Mouse (Mus musculus) heart, adult 2 months (tissue): ENCODE measurements around the gene Depdc1b. TPM values are rescaled to one million over a fixed set of nuclear protein-coding genes. Genes with fewer than 3 reads are reported as not detected.

Experiments
- DNase-seq, 2 experiments: peaks; one replicate each; pipeline ENCODE4 v3.0.0; 2021
- H3K27ac ChIP-seq: fragments of 200-600 bp; 2 replicates; pipeline ENCODE4 v1.8.1; 2022
- H3K27me3 ChIP-seq: fragments of 200-500 bp; 2 replicates; pipeline ENCODE4 v1.6.1; 2012; ENCODE audit warnings: mild to moderate bottlenecking, low read length, inconsistent platforms, mixed read lengths; ENCODE audit not compliant: control insufficient read depth, insufficient read depth
- H3K36me3 ChIP-seq: fragments of 200-500 bp; 2 replicates; pipeline ENCODE4 v1.6.1; 2012; ENCODE audit warnings: low read length, inconsistent platforms; ENCODE audit not compliant: control insufficient read depth, insufficient read depth
- H3K4me1 ChIP-seq: fragments of 200-500 bp; 2 replicates; pipeline ENCODE4 v1.6.1; 2011; ENCODE audit warnings: low read length; ENCODE audit not compliant: control insufficient read depth, insufficient read depth
- H3K4me3 ChIP-seq: fragments of 200-600 bp; 2 replicates; pipeline ENCODE4 v1.8.1; 2022
- H3K79me2 ChIP-seq: fragments of 200-500 bp; replicated peaks from 2 replicates; pipeline ENCODE4 v1.6.1; 2012; ENCODE audit warnings: mild to moderate bottlenecking, inconsistent platforms, low read length, moderate library complexity, mixed read lengths; ENCODE audit not compliant: control insufficient read depth, insufficient read depth
- H3K9ac ChIP-seq: fragments of 200-500 bp; 2 replicates; pipeline ENCODE4 v1.6.1; 2012; ENCODE audit warnings: low read depth, mild to moderate bottlenecking, control low read depth, inconsistent platforms, low read length, mixed read lengths
- CTCF ChIP-seq: fragments of 200-600 bp; IDR thresholded peaks from 2 replicates; pipeline ENCODE4 v1.8.1; 2022; ENCODE audit warnings: antibody characterized with exemption, mild to moderate bottlenecking, moderate library complexity
- EP300 ChIP-seq: fragments of 200-500 bp; IDR thresholded peaks from 2 replicates; pipeline ENCODE4 v1.6.1; 2011; ENCODE audit warnings: low read depth, low read length, control low read depth; ENCODE audit not compliant: insufficient read depth
- POLR2A ChIP-seq: fragments of 200-500 bp; IDR thresholded peaks from 2 replicates; pipeline ENCODE4 v1.6.1; 2011; ENCODE audit warnings: mild to moderate bottlenecking, low read depth, low read length, control low read depth; ENCODE audit not compliant: insufficient read depth
- WGBS: fragments of 180-500 bp; shearing (Covaris S2); methylation state at CpG from one replicate; pipeline ENCODE4 v1.1.7; 2018; 5-methylcytosine and 5-hydroxymethylcytosine counted together
- intact Hi-C: fragments of 180-260 bp; cut with DNase I; formaldehyde crosslinking; loops from one replicate; pipeline ENCODE4 v1.15.1; 2025
- long read RNA-seq: library from polyadenylated mRNA; stranded (forward); transcript quantifications from one replicate; pipeline ENCODE4 v2.0.0, GENCODE M21; 2021
- polyA plus RNA-seq: library from polyadenylated mRNA; depleted of rRNA; stranded (reverse); fragments of >200 nt; gene quantifications from 2 replicates; pipeline ENCODE4 v1.2.3, GENCODE M21; 2012; rRNA removed
- total RNA-seq, 2 experiments: library from RNA; stranded (reverse); gene quantifications; 2 replicates each; pipeline ENCODE4 v1.2.3; 2021

Depdc1b gene
- total RNA-seq (under 1 TPM; 0.34 to 0.36 TPM), polyA plus RNA-seq (0.14 and 0.26 TPM in 2 replicates)
- long read RNA-seq = 0 reads

DNA sequence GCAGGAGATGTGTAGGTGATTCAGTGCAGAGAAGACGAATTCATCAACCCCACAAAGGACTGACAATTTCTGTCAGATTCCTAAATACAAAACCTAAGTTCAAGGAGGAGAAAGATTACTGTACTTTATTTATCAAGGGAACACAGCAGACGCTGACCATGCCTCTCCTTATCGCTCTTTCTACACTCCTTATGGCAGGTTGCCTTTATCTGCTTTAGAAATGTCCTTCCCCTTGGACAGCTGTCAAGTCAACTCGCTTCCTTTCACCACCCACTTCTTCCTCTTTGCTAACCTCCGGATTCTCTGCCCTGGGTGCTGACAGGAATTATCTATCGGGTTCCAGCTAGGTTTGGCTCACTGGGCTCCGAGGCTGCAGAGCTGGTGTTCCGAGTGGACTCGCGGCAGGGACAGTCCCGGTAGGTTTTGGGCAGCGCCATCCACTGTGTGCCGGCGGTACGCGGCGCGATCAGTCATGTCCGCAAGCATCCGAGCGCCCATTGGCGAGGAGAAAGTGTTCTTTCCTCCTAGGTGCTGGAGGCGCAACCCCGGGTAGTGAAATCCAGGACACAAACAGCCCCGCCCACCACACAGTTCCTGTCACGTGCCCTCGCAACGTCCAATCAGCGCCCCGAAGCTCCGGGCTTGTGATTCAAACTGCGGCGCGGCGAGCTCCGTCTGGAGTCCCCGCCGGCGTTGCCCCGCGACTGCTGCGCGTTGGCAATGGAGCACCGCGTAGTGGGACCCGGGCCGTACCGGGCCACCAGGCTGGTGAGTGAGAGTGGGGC is at the start of gene Depdc1b:
Gene Depdc1b, plus strand, starts transcription at position 631 of the 785 bp plus-strand sequence.
- peak within 1 kb of the TSS; percentile 78 for H3K4me3 ChIP-seq
- H3K36me3 ChIP-seq = no peaks in the 10 kb centered on the region
- peak within 1 kb of the TSS; percentile 63 for H3K9ac ChIP-seq
- 0 out of 2 replicates have a peak, but pooled peaks cover 2% of the 10 kb centered on the region for H3K27me3 ChIP-seq
- peak; percentile 96 for DNase-seq
- intact Hi-C loops = loop anchor here (10.0 kb wide), 1 partner anchor 271 kb away; the partner anchor contains the start of gene Smim15
- WGBS = under 1% methylated on average over 48 of the region's 48 CpGs
- peak; percentile 24; the same call in 1 of the 2 replicates for TF ChIP-seq POLR2A
- TF ChIP-seq EP300 = peak; percentile 9; the same call in 1 of the 2 replicates
- peak; percentile 71 for TF ChIP-seq CTCF
- peak within 1 kb of the TSS; percentile 86 for H3K27ac ChIP-seq
- H3K4me1 ChIP-seq = peaks cover 3% of the 10 kb centered on the region
- H3K79me2 ChIP-seq = no peaks in the 10 kb centered on the region

DNA sequence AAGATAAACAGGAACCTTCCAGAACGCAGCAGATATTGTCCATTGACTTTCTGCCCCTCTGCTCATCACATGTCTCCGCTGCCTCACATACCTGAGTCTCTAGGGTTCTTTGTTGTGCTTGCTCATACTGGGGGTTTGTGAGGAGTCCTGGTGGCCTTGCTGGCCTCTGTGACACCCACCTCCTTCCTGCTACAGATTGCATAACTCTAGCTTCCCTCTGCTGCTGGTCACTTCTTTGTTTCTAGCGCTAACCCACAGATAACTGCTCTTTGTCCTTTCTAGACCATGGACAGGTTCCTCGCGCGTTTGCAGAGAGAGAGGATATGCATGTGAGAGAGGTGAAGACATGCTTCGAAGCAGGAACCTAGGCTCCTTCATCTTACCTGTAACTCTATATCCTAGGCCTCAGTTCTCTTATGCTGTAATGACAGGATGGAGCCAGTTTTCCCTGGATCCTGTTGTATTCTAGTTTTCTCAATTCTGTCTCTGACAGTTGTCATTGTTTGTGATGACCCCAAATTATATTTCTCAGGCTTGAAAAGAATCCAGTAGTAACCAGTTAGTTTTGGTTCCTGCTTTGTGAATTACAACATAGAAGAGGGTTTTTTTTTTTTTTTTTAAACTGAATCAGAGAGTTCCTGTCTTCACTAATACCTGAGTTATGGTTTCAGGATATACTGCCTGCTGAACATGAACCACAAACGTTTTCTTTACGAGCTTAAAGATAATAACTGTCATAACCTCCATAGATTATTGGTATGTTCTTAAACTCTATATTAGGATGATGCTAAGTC is 48.1 kb upstream of the Depdc1b start:
- no peak for TF ChIP-seq CTCF
- no peak for TF ChIP-seq POLR2A
- TF ChIP-seq EP300 = no peak
- Histone ChIP-seq H3K27ac (no peak overlapping the region), H3K4me1 (no peaks in the 10 kb centered on the region; the same call in 1 of the 2 replicates), H3K79me2 (no peaks in the 10 kb centered on the region), H3K9ac (no peak overlapping the region), H3K4me3 (no peak overlapping the region), H3K27me3 (no peaks in the 10 kb centered on the region), H3K36me3 (no peaks in the 10 kb centered on the region)
- no peak for DNase-seq
- 58% methylated on average over 9 of the region's 9 CpGs for WGBS
- intact Hi-C loops = no loop called here

DNA sequence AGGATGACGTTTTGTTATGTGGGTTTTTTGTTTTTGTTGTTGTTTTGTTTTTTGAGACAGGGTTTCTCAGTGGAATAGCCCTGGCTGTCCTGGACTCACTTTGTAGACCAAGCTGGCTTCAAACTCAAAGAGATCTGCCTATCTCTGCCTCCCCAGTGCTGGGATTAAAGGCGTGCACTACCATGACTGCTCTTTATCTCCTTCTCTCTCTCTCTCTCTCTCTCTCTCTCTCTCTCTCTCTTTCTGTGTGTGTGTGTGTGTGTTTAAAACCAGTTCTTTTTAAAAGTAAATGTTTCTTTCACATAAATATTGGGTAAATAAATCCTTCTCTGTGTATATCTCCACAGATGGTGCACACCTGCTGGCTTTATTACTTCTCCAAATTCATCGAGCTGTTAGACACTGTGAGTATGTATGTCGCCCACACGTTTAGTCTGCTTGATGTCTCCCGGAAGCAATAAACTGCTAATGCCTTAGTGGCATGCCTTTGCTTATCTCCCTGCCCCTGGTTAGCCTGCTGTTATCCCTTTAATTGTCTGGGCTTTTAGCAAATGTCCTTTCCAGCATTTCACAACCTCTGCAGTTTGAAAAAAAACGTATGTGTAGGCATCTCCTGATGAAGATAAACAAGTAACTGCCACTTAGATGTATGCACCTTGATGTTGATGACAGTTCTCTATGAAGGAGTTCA is 44.5 kb upstream of the Depdc1b start:
- Histone ChIP-seq H3K4me1 (no peaks in the 10 kb centered on the region; the same call in 1 of the 2 replicates), H3K9ac (no peak overlapping the region), H3K36me3 (no peaks in the 10 kb centered on the region), H3K79me2 (no peaks in the 10 kb centered on the region), H3K27ac (no peak overlapping the region), H3K4me3 (no peak overlapping the region), H3K27me3 (no peaks in the 10 kb centered on the region)
- 52% methylated on average over 7 of the region's 7 CpGs for WGBS
- no peak for TF ChIP-seq CTCF
- TF ChIP-seq POLR2A = no peak
- no peak for TF ChIP-seq EP300
- no peak for DNase-seq
- intact Hi-C loops = no loop called here

DNA sequence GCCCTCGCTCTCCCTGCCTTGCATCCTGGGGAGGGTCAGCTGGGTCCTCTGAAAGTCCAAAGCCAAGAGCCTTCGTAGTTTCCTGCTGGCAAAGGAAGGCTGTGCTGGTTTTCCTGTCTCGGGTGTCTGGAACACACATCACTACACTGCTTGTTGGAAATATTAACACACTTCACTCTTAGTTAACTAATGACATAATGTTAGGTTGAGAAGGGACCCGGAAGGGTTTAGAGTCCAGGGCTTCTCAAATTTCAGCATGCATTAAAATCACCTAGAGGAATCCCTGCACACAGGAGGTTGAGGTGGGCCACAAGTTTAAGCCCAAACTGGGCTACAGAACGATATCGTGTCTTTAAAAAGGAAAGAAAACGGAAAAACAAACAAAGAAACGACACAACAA is 43.8 kb upstream of the Depdc1b start:
- Histone ChIP-seq H3K4me3 (no peak overlapping the region), H3K36me3 (no peaks in the 10 kb centered on the region), H3K79me2 (no peaks in the 10 kb centered on the region), H3K4me1 (no peaks in the 10 kb centered on the region; the same call in 1 of the 2 replicates), H3K27me3 (no peaks in the 10 kb centered on the region), H3K9ac (no peak overlapping the region), H3K27ac (no peak overlapping the region)
- no peak for TF ChIP-seq CTCF
- intact Hi-C loops = no loop called here
- DNase-seq = no peak
- 59% methylated on average over 8 of the region's 8 CpGs for WGBS

DNA sequence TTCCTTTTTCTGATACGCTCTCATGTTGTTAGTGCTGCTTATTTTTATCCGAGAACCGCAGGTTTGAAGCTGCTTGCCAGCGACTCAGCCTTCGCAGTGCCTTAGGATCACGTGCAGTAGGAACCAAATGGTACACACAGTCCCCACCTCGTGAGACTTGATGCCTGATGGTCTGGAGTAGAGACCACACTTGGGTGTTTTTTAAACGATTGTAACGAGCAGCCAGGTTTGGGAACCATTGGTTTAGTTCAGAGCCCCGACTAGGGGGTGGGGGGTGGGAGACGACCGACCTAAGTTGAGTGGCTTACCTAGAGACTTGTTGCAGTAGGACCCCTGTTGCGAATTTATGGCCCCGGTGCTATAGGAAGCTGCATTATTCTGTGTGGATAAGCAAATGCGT is 43.1 kb upstream of the Depdc1b start:
- Histone ChIP-seq H3K4me3 (no peak overlapping the region), H3K79me2 (no peaks in the 10 kb centered on the region), H3K4me1 (no peaks in the 10 kb centered on the region; the same call in 1 of the 2 replicates), H3K9ac (no peak overlapping the region), H3K27ac (no peak overlapping the region), H3K36me3 (no peaks in the 10 kb centered on the region), H3K27me3 (no peaks in the 10 kb centered on the region)
- 57% methylated on average over 15 of the region's 15 CpGs for WGBS
- TF ChIP-seq EP300 (no peak), CTCF (no peak), POLR2A (no peak)
- DNase-seq = no peak
- intact Hi-C loops = no loop called here
